Mouse (Mus musculus) mouse embryonic stem cell (cell line): ENCODE data around the gene Rpl7l1.

Source experiments
- in situ Hi-C, 2 experiments: fragments of 300-500 bp; cut with MboI; formaldehyde crosslinking; loops; 1 replicate in 1 of 2; 3 replicates in 1 of 2; pipeline ENCODE4 v1.14.3; 2019 to 2020; ENCODE audit warnings: low sequenced_read_pairs in 2 of 2, low pct_unique_long_range_greater_than_20kb in 1 of 2, mixed read lengths in 1 of 2; ENCODE audit not compliant: unreplicated experiment in 1 of 2

The Rpl7l1 gene

GRCm38 (mm10) chr17:46751056-46751793, 31.2 kb downstream of the Rpl7l1 start:
- in situ Hi-C loops: loop anchor here in 1 of 2 experiments (25.0 kb wide), 1 partner anchor 261 kb away; the partner anchor contains the start of gene Ubr2

GRCm38 (mm10) chr17:46750580-46750979, 31.9 kb downstream of the Rpl7l1 start:
- in situ Hi-C loops: loop anchor here in 1 of 2 experiments (25.0 kb wide), 1 partner anchor 262 kb away; the partner anchor contains the start of gene Ubr2

- in situ Hi-C loops: no loop called here
Measured at GRCm38 (mm10) chr17:46749282-46749681, 33.2 kb downstream of the Rpl7l1 start.

- in situ Hi-C loops: no loop called here
Measured at GRCm38 (mm10) chr17:46747806-46748205, 34.7 kb downstream of the Rpl7l1 start.

- in situ Hi-C loops: no loop called here
Measured at GRCm38 (mm10) chr17:46747234-46747633, 35.2 kb downstream of the Rpl7l1 start.

- in situ Hi-C loops: no loop called here
Measured at GRCm38 (mm10) chr17:46745506-46745905, 37.0 kb downstream of the Rpl7l1 start.

- in situ Hi-C loops: no loop called here
Measured at GRCm38 (mm10) chr17:46742986-46743385, 39.5 kb downstream of the Rpl7l1 start.

GRCm38 (mm10) chr17:46741305-46741704, 41.2 kb downstream of the Rpl7l1 start:
- in situ Hi-C loops: no loop called here

GRCm38 (mm10) chr17:46736160-46736559, 46.3 kb downstream of the Rpl7l1 start:
- in situ Hi-C loops: no loop called here

- in situ Hi-C loops: no loop called here
Measured at GRCm38 (mm10) chr17:46735287-46735686, 47.2 kb downstream of the Rpl7l1 start.

GRCm38 (mm10) chr17:46734055-46734454, 48.4 kb downstream of the Rpl7l1 start:
- in situ Hi-C loops: no loop called here

GRCm38 (mm10) chr17:46728904-46729318, 53.6 kb downstream of the Rpl7l1 start, which contains the start of gene Gnmt:
Gnmt (minus strand) TSS chr17:46729168.
- in situ Hi-C loops: no loop called here

GRCm38 (mm10) chr17:46728496-46728895, 54.0 kb downstream of the Rpl7l1 start:
- in situ Hi-C loops: no loop called here

GRCm38 (mm10) chr17:46728021-46728420, 54.5 kb downstream of the Rpl7l1 start:
- in situ Hi-C loops: no loop called here

- in situ Hi-C loops: no loop called here
Measured at GRCm38 (mm10) chr17:46727271-46727670, 55.2 kb downstream of the Rpl7l1 start.

GRCm38 (mm10) chr17:46725731-46726645, 56.5 kb downstream of the Rpl7l1 start:
- in situ Hi-C loops: no loop called here

GRCm38 (mm10) chr17:46725273-46725672, 57.2 kb downstream of the Rpl7l1 start:
- in situ Hi-C loops: no loop called here

- in situ Hi-C loops: no loop called here
Measured at GRCm38 (mm10) chr17:46724477-46725084, 57.9 kb downstream of the Rpl7l1 start.
